In the genomic region with DNA sequence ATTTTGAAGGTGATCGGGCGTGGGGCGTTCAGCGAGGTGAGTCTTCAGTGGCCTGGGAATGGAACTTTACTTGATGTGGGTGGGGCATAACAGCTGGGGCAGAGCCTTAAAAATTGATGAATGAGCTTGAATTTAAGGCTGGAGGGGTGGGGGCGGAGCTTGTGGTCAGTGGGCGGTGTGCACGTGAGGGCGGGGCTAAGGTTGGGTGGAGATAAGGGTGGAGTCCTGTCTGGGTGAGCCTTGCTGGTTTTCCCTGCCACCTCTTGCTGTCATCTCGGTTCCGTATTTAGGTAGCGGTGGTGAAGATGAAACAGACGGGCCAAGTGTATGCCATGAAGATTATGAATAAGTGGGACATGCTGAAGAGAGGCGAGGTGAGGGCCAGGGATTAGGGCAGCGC, we compare ENCODE assay signal across 8 mouse cellular contexts. TPM values are rescaled to one million over a fixed set of nuclear protein-coding genes. Genes with fewer than 3 reads are reported as not detected.
A peak's percentile ranks its signal among the peaks of the same experiment; 100 is the strongest.
DNase-seq lines count a peak whose midpoint lies in the region; ATAC-seq lines count a peak whose summit lies in the region.

No protein-coding gene starts in this region.

- H3K9me3 ChIP-seq in embryonic facial prominence, embryonic 11.5 days (replicated peaks; ENCODE audit: control insufficient read depth, low read length) = no peaks in the 10 kb centered on the region

- DNase-seq in thymus, postnatal 4 days = peak; percentile 66
- DNase-seq in thymus, postnatal 14 days = no peak
- DNase-seq in embryonic facial prominence, embryonic 11.5 days (ENCODE audit: low spot score) = peak; percentile 60
- DNase-seq in kidney, postnatal 14 days = peak; percentile 71
- DNase-seq in left cerebral cortex, postnatal 25 days (ENCODE audit: low spot score in 2 of 2) = no peak
- DNase-seq in thymus, postnatal 10 days (ENCODE audit: low spot score in 2 of 2) = no peak
- DNase-seq in cerebellum, postnatal 36 days = no peak

- no peak overlapping the region for H3K9ac ChIP-seq in embryonic facial prominence, embryonic 11.5 days (replicated peaks; ENCODE audit: low read length)

- peaks cover 17% of the 10 kb centered on the region for H3K36me3 ChIP-seq in embryonic facial prominence, embryonic 11.5 days (replicated peaks; ENCODE audit: control insufficient read depth, insufficient read depth, low read depth, low read length)

- ATAC-seq in embryonic facial prominence, embryonic 11.5 days (replicated peaks; ENCODE audit: insufficient number of reproducible peaks, low FRiP score, low TSS enrichment, low read depth) = no peak
- ATAC-seq in megakaryocyte, adult 5-6 weeks (ENCODE audit: poor library complexity, severe bottlenecking) = peak; percentile 70

- WGBS in embryonic facial prominence, embryonic 11.5 days = 7% methylated on average over 14 of the region's 14 CpGs

- H3K4me3 ChIP-seq in embryonic facial prominence, embryonic 11.5 days (ENCODE audit: low read depth, low read length) = no peak overlapping the region

- H3K27ac ChIP-seq in embryonic facial prominence, embryonic 11.5 days (replicated peaks; ENCODE audit: low read depth, low read length) = no peak overlapping the region

- H3K4me2 ChIP-seq in embryonic facial prominence, embryonic 11.5 days (ENCODE audit: low read depth, low read length) = no peak overlapping the region

- H3K27me3 ChIP-seq in embryonic facial prominence, embryonic 11.5 days (ENCODE audit: control insufficient read depth, insufficient read depth, low read length) = no peaks in the 10 kb centered on the region

- H3K4me1 ChIP-seq in embryonic facial prominence, embryonic 11.5 days (ENCODE audit: control insufficient read depth, insufficient read depth, low read length) = peaks cover 5% of the 10 kb centered on the region

- intact Hi-C loops in left cerebral cortex, postnatal 25 days (cut with DNase I) = no loop called here

RNA-seq across cellular contexts. Expression of gene Dmpk, which starts 2.4 kb away (rescaled TPM):
- 5.1 and 6.5 TPM in 2 replicates for polyA plus RNA-seq in embryonic facial prominence, embryonic 11.5 days (2014; fragmentation: Nextera tagmentation; extraction: Ambion mirVana)
- total RNA-seq in megakaryocyte, adult 5-6 weeks (2015) = 2.2 and 5.4 TPM in 2 replicates
- 2.7 and 3.1 TPM in 2 replicates for total RNA-seq in megakaryocyte, adult 5-6 weeks (2017)
- 10 to 100 TPM; 25.0 to 37.5 TPM for total RNA-seq in left cerebral cortex, postnatal 25 days (2021)

RNA-seq across cellular contexts. Expression of gene Six5, which starts 8.4 kb away (rescaled TPM):
- 10.0 and 10.5 TPM in 2 replicates for polyA plus RNA-seq in embryonic facial prominence, embryonic 11.5 days (2014; fragmentation: Nextera tagmentation; extraction: Ambion mirVana)
- total RNA-seq in megakaryocyte, adult 5-6 weeks (2015) = 0.18 TPM in 1 of 2 replicates, not detected in the other
- 0.04 and 0.07 TPM in 2 replicates for total RNA-seq in megakaryocyte, adult 5-6 weeks (2017)
- 1 to 10 TPM; 1.6 to 2.2 TPM for total RNA-seq in left cerebral cortex, postnatal 25 days (2021)

RNA-seq across cellular contexts. Expression of gene Dmwd, which starts 10.0 kb away (rescaled TPM):
- 17.2 and 17.7 TPM in 2 replicates for polyA plus RNA-seq in embryonic facial prominence, embryonic 11.5 days (2014; fragmentation: Nextera tagmentation; extraction: Ambion mirVana)
- total RNA-seq in megakaryocyte, adult 5-6 weeks (2015) = 4.1 and 6.2 TPM in 2 replicates
- 1.0 and 1.3 TPM in 2 replicates for total RNA-seq in megakaryocyte, adult 5-6 weeks (2017)
- total RNA-seq in left cerebral cortex, postnatal 25 days (2021) = 100 to 1,000 TPM; 138 to 142 TPM

RNA-seq across cellular contexts. Expression of gene Rsph6a, which starts 31.6 kb away (rescaled TPM):
- not detected in 2 replicates for polyA plus RNA-seq in embryonic facial prominence, embryonic 11.5 days (2014; fragmentation: Nextera tagmentation; extraction: Ambion mirVana)
- not detected in 2 replicates for total RNA-seq in megakaryocyte, adult 5-6 weeks (2015)
- total RNA-seq in megakaryocyte, adult 5-6 weeks (2017) = not detected in 2 replicates
- total RNA-seq in left cerebral cortex, postnatal 25 days (2021) = under 1 TPM; 0.14 to 0.30 TPM

RNA-seq across cellular contexts. Expression of gene Gm4969, which starts 32.1 kb away (rescaled TPM):
- polyA plus RNA-seq in embryonic facial prominence, embryonic 11.5 days (2014; fragmentation: Nextera tagmentation; extraction: Ambion mirVana) = 2.4 TPM in 2 replicates
- 0.05 TPM in 1 of 2 replicates, not detected in the other for total RNA-seq in megakaryocyte, adult 5-6 weeks (2015)
- 0.29 TPM in 1 of 2 replicates, not detected in the other for total RNA-seq in megakaryocyte, adult 5-6 weeks (2017)
- total RNA-seq in left cerebral cortex, postnatal 25 days (2021) = under 1 TPM; 0.25 to 0.32 TPM

Comparison
In these comparisons a context has a peak if more than half of its experiments do, and no peak if none do; other contexts are left out.
1. DNase-seq: peak in thymus, postnatal 4 days (single experiment), embryonic facial prominence, embryonic 11.5 days (single experiment) and kidney, postnatal 14 days (single experiment); none in thymus, postnatal 14 days (single experiment), left cerebral cortex, postnatal 25 days (0 of 2), thymus, postnatal 10 days (0 of 2) and cerebellum, postnatal 36 days (0 of 2).
2. RNA of gene Dmpk, which starts 2.4 kb away (total RNA-seq): 25.0 to 37.5 TPM in left cerebral cortex, postnatal 25 days; 2.2 to 5.4 TPM in megakaryocyte, adult 5-6 weeks; every median in the first group is over 4 times any median in the second.
3. RNA of gene Dmwd, which starts 10.0 kb away (total RNA-seq): 138 to 142 TPM in left cerebral cortex, postnatal 25 days; 1.0 to 6.2 TPM in megakaryocyte, adult 5-6 weeks; every median in the first group is over 10 times any median in the second.